Mouse (Mus musculus) spleen, postnatal 10 days (tissue): ENCODE data around the gene Zfand5.
"Not testable (repeated sequence)": the region's sequence is repeated elsewhere in the genome, so short reads cannot be mapped to it uniquely, and the experiment has no call there.

ENCODE experiments used
- DNase-seq, 2 experiments: peaks; one replicate each; pipeline ENCODE4 v3.0.0; 2021 to 2022; ENCODE audit warnings: low spot score in 2 of 2

Zfand5 gene

GRCm38 (mm10) chr19:21271741-21272654, at the start of gene Zfand5:
TSS of gene Zfand5 (plus strand) at chr19:21272278.
- DNase-seq = peak; percentile 100

GRCm38 (mm10) chr19:21227131-21227530, 44.9 kb upstream of the Zfand5 start:
- no peak for DNase-seq

GRCm38 (mm10) chr19:21227754-21228153, 44.3 kb upstream of the Zfand5 start:
- no peak for DNase-seq

GRCm38 (mm10) chr19:21248730-21249129, 23.3 kb upstream of the Zfand5 start:
- DNase-seq = not testable (repeated sequence)

GRCm38 (mm10) chr19:21253846-21254245, 18.2 kb upstream of the Zfand5 start:
- no peak for DNase-seq

GRCm38 (mm10) chr19:21255920-21256319, 16.2 kb upstream of the Zfand5 start:
- DNase-seq = no peak

GRCm38 (mm10) chr19:21259453-21259852, 12.6 kb upstream of the Zfand5 start:
- DNase-seq = no peak

- peak in 1 of 2 experiments; percentile 22 for DNase-seq
These were observed 11.8 kb upstream of the Zfand5 start for GRCm38 (mm10) chr19:21260280-21260679.

- DNase-seq = peak in 1 of 2 experiments; percentile 29
These were observed 892 bp upstream of the Zfand5 start for GRCm38 (mm10) chr19:21271186-21271585.

GRCm38 (mm10) chr19:21272655-21273284, 692 bp downstream of the Zfand5 start:
- DNase-seq = peak; percentile 81 to 82

GRCm38 (mm10) chr19:21273440-21273839, 1.4 kb downstream of the Zfand5 start:
- DNase-seq = no peak

- peak; percentile 19 to 51 for DNase-seq
These were observed 2.1 kb downstream of the Zfand5 start for GRCm38 (mm10) chr19:21274181-21274591.

- DNase-seq = no peak
These were observed 2.6 kb downstream of the Zfand5 start for GRCm38 (mm10) chr19:21274714-21275113.

- no peak for DNase-seq
These were observed 4.2 kb downstream of the Zfand5 start for GRCm38 (mm10) chr19:21276317-21276716.

GRCm38 (mm10) chr19:21286421-21287097, 14.5 kb downstream of the Zfand5 start:
- DNase-seq = no peak

GRCm38 (mm10) chr19:21297411-21297810, 25.3 kb downstream of the Zfand5 start:
- DNase-seq = no peak

GRCm38 (mm10) chr19:21301787-21302186, 29.7 kb downstream of the Zfand5 start:
- DNase-seq = no peak

- DNase-seq = no peak
These were observed 35.7 kb downstream of the Zfand5 start for GRCm38 (mm10) chr19:21307755-21308154.

GRCm38 (mm10) chr19:21310364-21310763, 38.3 kb downstream of the Zfand5 start:
- DNase-seq = not testable (repeated sequence)

- DNase-seq = no peak
These were observed 43.6 kb downstream of the Zfand5 start for GRCm38 (mm10) chr19:21315701-21316100.

- DNase-seq = no peak
These were observed 47.5 kb downstream of the Zfand5 start for GRCm38 (mm10) chr19:21319618-21320017.

- no peak for DNase-seq
These were observed 53.3 kb downstream of the Zfand5 start for GRCm38 (mm10) chr19:21325333-21325732.
